Mouse (Mus musculus) hindbrain, embryonic 12.5 days (tissue): ENCODE measurements at regions not wholly inside any gene's neighbourhood (a gene's known extent, or its start where the extent isn't known, plus 50 kb on each side); places are given as distances from the start of the nearest gene placed in this dataset.

Source experiments
- ATAC-seq: fragments of 200-750 bp; cut with Nextera tagmentation; 2 replicates; pipeline ENCODE4 v1.8.0; 2017; ENCODE audit warnings: moderate TSS enrichment; ENCODE audit not compliant: low FRiP score
- H3K27ac ChIP-seq: fragments of 300-500 bp; sonication (generic); 2 replicates; pipeline ENCODE4 v1.5.1; 2016; ENCODE audit warnings: mild to moderate bottlenecking
- H3K27me3 ChIP-seq: fragments of 300-500 bp; sonication (generic); 2 replicates; pipeline ENCODE4 v1.6.1; 2016; ENCODE audit warnings: mild to moderate bottlenecking
- H3K36me3 ChIP-seq: fragments of 300-500 bp; sonication (generic); 2 replicates; pipeline ENCODE4 v1.6.1; 2016; ENCODE audit warnings: mild to moderate bottlenecking
- H3K4me1 ChIP-seq: fragments of 300-500 bp; sonication (generic); 2 replicates; pipeline ENCODE4 v1.6.1; 2016
- H3K4me2 ChIP-seq: fragments of 300-500 bp; sonication (generic); replicated peaks from 2 replicates; pipeline ENCODE4 v1.6.1; 2016; ENCODE audit warnings: mild to moderate bottlenecking
- H3K4me3 ChIP-seq: fragments of 300-500 bp; sonication (generic); 2 replicates; pipeline ENCODE4 v1.5.1; 2016; ENCODE audit warnings: mild to moderate bottlenecking
- H3K9ac ChIP-seq: fragments of 300-500 bp; sonication (generic); 2 replicates; pipeline ENCODE4 v1.6.1; 2016; ENCODE audit warnings: mild to moderate bottlenecking, moderate library complexity
- H3K9me3 ChIP-seq: fragments of 300-500 bp; sonication (generic); replicated peaks from 2 replicates; pipeline ENCODE4 v1.6.1; 2016; ENCODE audit warnings: mild to moderate bottlenecking
- WGBS: fragments of 180-500 bp; shearing (Covaris S2); methylation state at CpG from one replicate; pipeline ENCODE4 v1.1.7; 2016; 5-methylcytosine and 5-hydroxymethylcytosine counted together

GRCm38 (mm10) chr13:44279036-44279435 is 450.2 kb upstream of the Jarid2 start:
- Histone ChIP-seq H3K4me1 (peaks cover 9% of the 10 kb centered on the region), H3K36me3 (no peaks in the 10 kb centered on the region), H3K4me3 (no peak overlapping the region), H3K27ac (no peak overlapping the region), H3K9ac (no peak overlapping the region), H3K9me3 (no peaks in the 10 kb centered on the region), H3K27me3 (no peaks in the 10 kb centered on the region), H3K4me2 (no peak overlapping the region)
- WGBS: 70% methylated on average over 4 of the region's 4 CpGs
- no peak for ATAC-seq

GRCm38 (mm10) chr13:44280296-44280695 is 449.0 kb upstream of the Jarid2 start:
- Histone ChIP-seq H3K27ac (no peak overlapping the region), H3K4me2 (no peak overlapping the region), H3K36me3 (no peaks in the 10 kb centered on the region), H3K4me1 (peaks cover 9% of the 10 kb centered on the region), H3K9ac (no peak overlapping the region), H3K9me3 (no peaks in the 10 kb centered on the region), H3K27me3 (no peaks in the 10 kb centered on the region), H3K4me3 (no peak overlapping the region)
- WGBS: 92% methylated on average over 8 of the region's 8 CpGs
- no peak for ATAC-seq

DNA sequence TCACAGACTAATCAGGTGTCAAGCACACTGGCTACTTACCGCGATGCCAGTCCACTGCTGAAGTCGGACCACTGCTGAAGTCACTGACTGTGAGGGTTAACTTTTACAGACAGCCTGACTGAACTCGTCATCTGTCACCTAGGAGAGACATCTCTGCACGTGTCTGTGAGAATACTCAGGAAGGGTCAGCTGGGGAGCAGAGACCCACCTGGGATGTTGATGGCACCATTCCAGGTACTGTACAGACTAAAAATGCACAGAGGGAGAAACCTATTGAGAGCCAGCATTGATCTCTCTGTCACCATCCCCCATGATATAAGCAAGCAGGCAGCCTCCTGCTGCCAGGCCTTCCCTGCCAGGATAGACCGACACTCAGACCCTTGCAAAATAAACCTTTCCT is 447.5 kb upstream of the Jarid2 start:
- no peaks in the 10 kb centered on the region for H3K27me3 ChIP-seq
- H3K4me2 ChIP-seq: no peak overlapping the region
- H3K27ac ChIP-seq: no peak overlapping the region
- H3K36me3 ChIP-seq: no peaks in the 10 kb centered on the region
- H3K4me3 ChIP-seq: no peak overlapping the region
- 65% methylated on average over 6 of the region's 6 CpGs for WGBS
- ATAC-seq: no peak
- H3K9me3 ChIP-seq: no peaks in the 10 kb centered on the region
- H3K9ac ChIP-seq: no peak overlapping the region
- H3K4me1 ChIP-seq: peaks cover 9% of the 10 kb centered on the region

DNA sequence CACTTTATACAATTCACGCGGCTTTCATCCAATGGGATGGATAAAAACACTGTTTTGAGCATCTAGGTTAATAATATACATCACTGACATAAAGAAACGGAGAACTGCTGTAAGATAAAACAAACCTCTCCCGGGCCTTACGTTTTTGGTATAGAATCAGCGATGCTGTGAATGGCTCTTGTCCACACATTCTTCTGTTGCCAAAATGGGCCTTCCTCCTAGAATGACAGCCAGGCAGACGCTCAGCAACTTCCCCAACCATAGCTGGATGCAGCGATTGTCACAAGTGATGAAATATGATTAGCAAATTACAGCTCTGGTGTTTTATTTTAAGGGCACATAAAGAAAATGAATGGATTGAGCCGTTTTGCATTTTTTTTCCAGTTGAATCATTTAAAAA is 447.0 kb upstream of the Jarid2 start:
- ATAC-seq: no peak
- Histone ChIP-seq H3K4me1 (peaks cover 9% of the 10 kb centered on the region), H3K36me3 (no peaks in the 10 kb centered on the region), H3K9ac (no peak overlapping the region), H3K27ac (no peak overlapping the region), H3K4me2 (no peak overlapping the region), H3K4me3 (no peak overlapping the region), H3K27me3 (no peaks in the 10 kb centered on the region), H3K9me3 (no peaks in the 10 kb centered on the region)
- WGBS: 79% methylated on average over 9 of the region's 9 CpGs

- no peak overlapping the region for H3K4me3 ChIP-seq
- H3K27me3 ChIP-seq: no peaks in the 10 kb centered on the region
- no peaks in the 10 kb centered on the region for H3K9me3 ChIP-seq
- no peak overlapping the region for H3K4me2 ChIP-seq
- H3K4me1 ChIP-seq: peaks cover 9% of the 10 kb centered on the region
- H3K27ac ChIP-seq: no peak overlapping the region
- H3K9ac ChIP-seq: no peak overlapping the region
- no peaks in the 10 kb centered on the region for H3K36me3 ChIP-seq
- no peak for ATAC-seq
- WGBS: 81% methylated on average over 16 of the region's 16 CpGs
These were observed 446.3 kb upstream of the Jarid2 start for GRCm38 (mm10) chr13:44282731-44283571.

DNA sequence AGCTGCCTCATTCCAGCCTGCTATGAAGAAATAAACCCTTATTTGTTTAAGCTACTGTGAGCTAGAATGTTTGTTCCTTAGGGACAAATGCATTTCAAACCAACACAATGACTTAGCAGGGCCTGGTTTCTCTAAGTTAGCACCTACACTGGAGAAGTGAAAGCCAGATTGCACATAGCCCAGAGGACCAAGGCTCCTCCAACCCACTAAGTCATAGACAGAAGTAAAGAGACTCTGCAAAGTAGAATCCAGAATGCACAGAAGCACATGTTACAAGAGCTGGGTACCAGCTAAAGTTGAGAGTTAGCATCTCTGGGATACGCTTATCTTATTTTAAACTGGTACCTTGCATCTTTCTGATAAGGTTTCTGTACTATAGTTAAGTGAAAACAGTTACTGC is 443.4 kb upstream of the Jarid2 start:
- no peak overlapping the region for H3K4me3 ChIP-seq
- 0 out of 2 replicates have a peak, but pooled peaks cover 6% of the 10 kb centered on the region for H3K4me1 ChIP-seq
- WGBS: 92% methylated on average over 1 of the region's 1 CpGs
- no peak overlapping the region for H3K4me2 ChIP-seq
- no peak overlapping the region for H3K9ac ChIP-seq
- H3K9me3 ChIP-seq: peaks cover 5% of the 10 kb centered on the region; the same call in 1 of the 2 replicates
- ATAC-seq: no peak
- H3K27me3 ChIP-seq: no peaks in the 10 kb centered on the region
- H3K27ac ChIP-seq: no peak overlapping the region
- no peaks in the 10 kb centered on the region for H3K36me3 ChIP-seq

DNA sequence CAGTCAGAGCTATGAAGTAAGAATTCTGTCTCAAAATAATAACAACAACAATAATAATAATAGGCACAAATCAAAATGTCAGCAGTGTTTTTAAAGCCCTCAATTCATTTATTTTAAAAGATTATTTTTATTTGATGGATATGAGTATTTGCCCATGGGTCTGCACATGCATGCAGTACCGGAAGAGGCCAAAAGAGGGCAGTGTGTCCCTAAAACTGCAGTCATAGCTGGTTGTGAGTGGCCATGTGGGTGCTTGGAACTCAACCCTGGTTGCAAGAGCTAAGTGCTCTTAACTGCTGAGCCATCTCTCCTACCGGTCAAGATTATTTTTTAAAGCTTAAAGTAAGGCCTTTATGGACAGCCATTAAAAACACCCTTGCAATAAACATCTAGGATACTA is 439.1 kb upstream of the Jarid2 start:
- peaks cover 5% of the 10 kb centered on the region; the same call in 1 of the 2 replicates for H3K9me3 ChIP-seq
- H3K4me3 ChIP-seq: no peak overlapping the region
- 96% methylated on average over 2 of the region's 2 CpGs for WGBS
- no peak overlapping the region for H3K4me2 ChIP-seq
- no peak overlapping the region for H3K9ac ChIP-seq
- no peaks in the 10 kb centered on the region for H3K36me3 ChIP-seq
- no peak for ATAC-seq
- no peaks in the 10 kb centered on the region for H3K4me1 ChIP-seq
- H3K27ac ChIP-seq: no peak overlapping the region
- no peaks in the 10 kb centered on the region for H3K27me3 ChIP-seq

GRCm38 (mm10) chr13:44292476-44293056 is 436.7 kb upstream of the Jarid2 start:
- Histone ChIP-seq H3K27ac (no peak overlapping the region), H3K27me3 (no peaks in the 10 kb centered on the region), H3K9ac (no peak overlapping the region), H3K4me3 (no peak overlapping the region), H3K36me3 (no peaks in the 10 kb centered on the region), H3K4me2 (no peak overlapping the region), H3K4me1 (0 out of 2 replicates have a peak, but pooled peaks cover 6% of the 10 kb centered on the region), H3K9me3 (peaks cover 5% of the 10 kb centered on the region; the same call in 1 of the 2 replicates)
- 75% methylated on average over 6 of the region's 6 CpGs for WGBS
- ATAC-seq: no peak

GRCm38 (mm10) chr13:44293736-44294416 is 435.4 kb upstream of the Jarid2 start:
- Histone ChIP-seq H3K27ac (no peak overlapping the region), H3K9me3 (peaks cover 5% of the 10 kb centered on the region; the same call in 1 of the 2 replicates), H3K36me3 (no peaks in the 10 kb centered on the region), H3K4me1 (0 out of 2 replicates have a peak, but pooled peaks cover 6% of the 10 kb centered on the region), H3K9ac (no peak overlapping the region), H3K27me3 (no peaks in the 10 kb centered on the region), H3K4me3 (no peak overlapping the region), H3K4me2 (no peak overlapping the region)
- 87% methylated on average over 15 of the region's 15 CpGs for WGBS
- ATAC-seq: no peak

GRCm38 (mm10) chr13:44295621-44296020 is 433.7 kb upstream of the Jarid2 start:
- Histone ChIP-seq H3K4me2 (no peak overlapping the region), H3K4me1 (0 out of 2 replicates have a peak, but pooled peaks cover 6% of the 10 kb centered on the region), H3K36me3 (no peaks in the 10 kb centered on the region), H3K9ac (no peak overlapping the region), H3K27ac (no peak overlapping the region), H3K4me3 (no peak overlapping the region), H3K9me3 (0 out of 2 replicates have a peak, but pooled peaks cover under 1% of the 10 kb centered on the region), H3K27me3 (no peaks in the 10 kb centered on the region)
- ATAC-seq: no peak
- 66% methylated on average over 10 of the region's 10 CpGs for WGBS

DNA sequence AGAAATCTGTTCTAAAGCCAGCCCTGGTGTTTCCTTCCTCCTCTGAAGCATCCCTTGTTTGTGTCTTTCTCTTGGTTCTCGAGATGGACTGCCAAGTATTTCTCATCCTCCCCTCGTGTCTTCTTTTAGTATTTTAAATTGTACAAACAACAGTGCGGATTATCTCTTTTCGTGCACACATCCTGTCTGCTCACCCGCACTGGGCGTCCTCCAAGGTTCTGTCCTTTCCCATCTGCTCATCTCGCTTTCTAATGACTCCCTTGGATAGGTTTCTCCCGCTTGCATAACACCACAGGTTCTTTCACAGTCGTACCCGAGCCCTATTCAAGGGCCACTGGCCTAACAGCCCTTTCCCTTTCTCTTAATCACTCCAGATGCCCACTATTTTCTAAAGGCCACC is 428.7 kb upstream of the Jarid2 start:
- no peak overlapping the region for H3K27ac ChIP-seq
- no peak for ATAC-seq
- WGBS: 86% methylated on average over 10 of the region's 10 CpGs
- no peak overlapping the region for H3K4me3 ChIP-seq
- H3K9me3 ChIP-seq: no peaks in the 10 kb centered on the region
- no peak overlapping the region for H3K4me2 ChIP-seq
- H3K4me1 ChIP-seq: 0 out of 2 replicates have a peak, but pooled peaks cover 3% of the 10 kb centered on the region
- no peaks in the 10 kb centered on the region for H3K36me3 ChIP-seq
- H3K9ac ChIP-seq: no peak overlapping the region
- no peaks in the 10 kb centered on the region for H3K27me3 ChIP-seq

DNA sequence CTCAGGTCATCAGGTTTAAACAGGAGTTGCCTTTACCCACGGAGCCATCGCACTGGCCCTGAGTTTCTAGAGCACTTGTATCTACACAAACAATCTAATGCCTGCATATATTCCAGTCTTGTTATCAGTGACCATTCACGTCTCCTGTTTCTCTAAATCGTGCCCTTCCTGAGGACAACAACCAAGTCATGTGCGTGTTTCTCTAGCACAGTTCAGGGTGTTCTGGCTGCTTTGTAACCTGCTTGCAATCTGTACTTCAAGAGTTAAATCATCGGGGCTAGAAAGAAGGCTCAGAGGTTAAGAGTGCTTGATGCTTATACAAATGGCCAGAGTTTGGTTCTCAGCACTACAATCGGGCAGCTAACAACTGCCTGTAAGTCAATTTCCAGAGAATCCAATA is 428.1 kb upstream of the Jarid2 start:
- no peak for ATAC-seq
- 88% methylated on average over 7 of the region's 7 CpGs for WGBS

More for the DNA sequence above, 428.1 kb upstream of the Jarid2 start:
- no peaks in the 10 kb centered on the region for H3K4me1 ChIP-seq
- H3K9ac ChIP-seq: no peak overlapping the region
- no peak overlapping the region for H3K4me2 ChIP-seq
- H3K27me3 ChIP-seq: no peaks in the 10 kb centered on the region
- H3K4me3 ChIP-seq: no peak overlapping the region
- no peak overlapping the region for H3K27ac ChIP-seq
- H3K9me3 ChIP-seq: no peaks in the 10 kb centered on the region
- H3K36me3 ChIP-seq: no peaks in the 10 kb centered on the region
